Mouse (Mus musculus) CH12.LX (cell line): ENCODE data around the gene Vhl. TPM values are rescaled to one million over a fixed set of nuclear protein-coding genes. Genes with fewer than 3 reads are reported as not detected.

Experiments used
- DNase-seq: peaks from one replicate; pipeline ENCODE4 v3.0.0-alpha.2; 2013; ENCODE audit errors: extremely low read depth
- H3K27ac ChIP-seq: 2 replicates; pipeline ENCODE4 v1.5.1; 2012; ENCODE audit warnings: low read depth, mild to moderate bottlenecking, control low read depth, moderate library complexity; ENCODE audit not compliant: insufficient read depth
- H3K27me3 ChIP-seq: replicated peaks from 2 replicates; pipeline ENCODE3; 2012; ENCODE audit warnings: inconsistent platforms
- H3K36me3 ChIP-seq, 2 experiments: replicated peaks in 1 of 2; 2 replicates each; pipeline versions ENCODE3 to v1.6.1; 2012; ENCODE audit warnings: inconsistent platforms in 1 of 2, low read length in 1 of 2, mild to moderate bottlenecking in 1 of 2, mixed read lengths in 1 of 2, moderate library complexity in 1 of 2; ENCODE audit not compliant: control insufficient read depth in 1 of 2, insufficient read depth in 1 of 2
- H3K4me1 ChIP-seq, 2 experiments: 2 replicates each; pipeline ENCODE4 v1.6.1; 2012; ENCODE audit warnings: inconsistent platforms in 1 of 2, moderate library complexity in 1 of 2; ENCODE audit not compliant: insufficient read depth in 2 of 2, control insufficient read depth in 1 of 2
- H3K4me2 ChIP-seq: 2 replicates; pipeline ENCODE4 v1.6.1; 2012; ENCODE audit warnings: low read depth, mild to moderate bottlenecking, control low read depth; ENCODE audit not compliant: poor library complexity, insufficient read depth, severe bottlenecking
- H3K4me3 ChIP-seq, 3 experiments: fragments of 150-350 bp in 1 of 3; sonication (generic) in 1 of 3; replicated peaks in 1 of 3; 2 replicates each; pipeline versions ENCODE3 to v1.5.1; 2011 to 2012; ENCODE audit warnings: low read depth in 2 of 3, low read length in 2 of 3, mild to moderate bottlenecking in 2 of 3, moderate library complexity in 2 of 3, control low read depth in 1 of 3, improper control_type of control experiment in 1 of 3, inconsistent platforms in 1 of 3, mixed read lengths in 1 of 3; ENCODE audit not compliant: poor library complexity in 1 of 3
- H3K79me2 ChIP-seq: replicated peaks from 2 replicates; pipeline ENCODE4 v1.6.1; 2012; ENCODE audit warnings: mild to moderate bottlenecking, moderate library complexity; ENCODE audit not compliant: control insufficient read depth, poor library complexity, insufficient read depth, severe bottlenecking; ENCODE audit errors: extremely low read depth
- H3K9ac ChIP-seq: 2 replicates; pipeline ENCODE4 v1.6.1; 2012; ENCODE audit warnings: low read depth, mild to moderate bottlenecking, control low read depth, moderate library complexity; ENCODE audit not compliant: insufficient read depth
- H3K9me3 ChIP-seq: replicated peaks from 2 replicates; pipeline ENCODE3; 2012; ENCODE audit warnings: low read length, inconsistent platforms, mixed read lengths
- BHLHE40 ChIP-seq: IDR thresholded peaks from 2 replicates; pipeline ENCODE4 v1.6.1; 2011; ENCODE audit warnings: mild to moderate bottlenecking, low read depth, low read length, improper control_type of control experiment
- CHD1 ChIP-seq: IDR thresholded peaks from 2 replicates; pipeline ENCODE4 v1.6.1; 2012; ENCODE audit warnings: low read depth, low read length, improper control_type of control experiment, inconsistent platforms
- CHD2 ChIP-seq: IDR thresholded peaks from 2 replicates; pipeline ENCODE4 v1.6.1; 2011; ENCODE audit warnings: low read length, improper control_type of control experiment
- CTCF ChIP-seq, 2 experiments: IDR thresholded peaks in 1 of 2; conservative IDR thresholded peaks in 1 of 2; 2 replicates each; pipeline ENCODE4 v1.5.1; 2011 to 2012; ENCODE audit warnings: low read depth in 2 of 2, low read length in 2 of 2, improper control_type of control experiment in 1 of 2, inconsistent platforms in 1 of 2, mild to moderate bottlenecking in 1 of 2, moderate library complexity in 1 of 2
- E2F4 ChIP-seq: IDR thresholded peaks from 2 replicates; pipeline ENCODE4 v1.6.1; 2011; ENCODE audit warnings: low read depth, low read length, improper control_type of control experiment; ENCODE audit not compliant: insufficient replicate concordance
- ELF1 ChIP-seq: IDR thresholded peaks from 2 replicates; pipeline ENCODE4 v1.6.1; 2014; ENCODE audit warnings: low read depth, mild to moderate bottlenecking, inconsistent platforms, low read length, improper control_type of control experiment
- EP300 ChIP-seq: IDR thresholded peaks from 2 replicates; pipeline ENCODE4 v1.6.1; 2011; ENCODE audit warnings: low read length, improper control_type of control experiment
- ETS1 ChIP-seq: conservative IDR thresholded peaks from 2 replicates; pipeline ENCODE4 v1.6.1; 2012; ENCODE audit warnings: low read depth, mild to moderate bottlenecking, inconsistent platforms, low read length, improper control_type of control experiment, moderate library complexity
- GABPA ChIP-seq: IDR thresholded peaks from 2 replicates; pipeline ENCODE4 v1.6.1; 2012; ENCODE audit warnings: low read depth, low read length, improper control_type of control experiment, inconsistent platforms; ENCODE audit not compliant: insufficient replicate concordance
- HCFC1 ChIP-seq: IDR thresholded peaks from 2 replicates; pipeline ENCODE4 v1.6.1; 2012; ENCODE audit warnings: low read depth, mild to moderate bottlenecking, inconsistent platforms, low read length, improper control_type of control experiment
- IRF4 ChIP-seq: IDR thresholded peaks from 2 replicates; pipeline ENCODE4 v1.6.1; 2014; ENCODE audit warnings: low read depth, mild to moderate bottlenecking, inconsistent platforms, low read length, improper control_type of control experiment
- JUN ChIP-seq: IDR thresholded peaks from 2 replicates; pipeline ENCODE4 v1.6.1; 2011; ENCODE audit warnings: low read depth, mild to moderate bottlenecking, low read length, improper control_type of control experiment, moderate library complexity; ENCODE audit not compliant: insufficient read depth
- JUND ChIP-seq: conservative IDR thresholded peaks from 2 replicates; pipeline ENCODE4 v1.6.1; 2011; ENCODE audit warnings: low read depth, low read length, improper control_type of control experiment
- KAT2A ChIP-seq: IDR thresholded peaks from 2 replicates; pipeline ENCODE4 v1.6.1; 2012; ENCODE audit warnings: low read length, improper control_type of control experiment, inconsistent platforms; ENCODE audit not compliant: insufficient replicate concordance
- MAFK ChIP-seq: IDR thresholded peaks from 2 replicates; pipeline ENCODE4 v1.6.1; 2011; ENCODE audit warnings: low read length, improper control_type of control experiment; ENCODE audit not compliant: insufficient replicate concordance
- MAX ChIP-seq: IDR thresholded peaks from 2 replicates; pipeline ENCODE4 v1.6.1; 2011; ENCODE audit warnings: low read length, improper control_type of control experiment
- MAZ ChIP-seq: IDR thresholded peaks from 2 replicates; pipeline ENCODE4 v1.6.1; 2012; ENCODE audit warnings: low read depth, mild to moderate bottlenecking, inconsistent platforms, low read length, improper control_type of control experiment, moderate library complexity
- MEF2A ChIP-seq: IDR thresholded peaks from 2 replicates; pipeline ENCODE4 v1.6.1; 2014; ENCODE audit warnings: low read depth, mild to moderate bottlenecking, inconsistent platforms, low read length, improper control_type of control experiment, borderline replicate concordance
- MXI1 ChIP-seq: IDR thresholded peaks from 2 replicates; pipeline ENCODE4 v1.6.1; 2011; ENCODE audit warnings: mild to moderate bottlenecking, low read depth, low read length, improper control_type of control experiment
- MYC ChIP-seq: IDR thresholded peaks from 2 replicates; pipeline ENCODE4 v1.6.1; 2011; ENCODE audit warnings: low read depth, mild to moderate bottlenecking, improper control_type of control experiment, low read length
- NELFE ChIP-seq: IDR thresholded peaks from 2 replicates; pipeline ENCODE4 v1.6.1; 2011; ENCODE audit warnings: low read depth, low read length, improper control_type of control experiment
- NRF1 ChIP-seq: IDR thresholded peaks from 2 replicates; pipeline ENCODE4 v1.6.1; 2014; ENCODE audit warnings: low read depth, mild to moderate bottlenecking, inconsistent platforms, low read length, improper control_type of control experiment, moderate library complexity
- PAX5 ChIP-seq: IDR thresholded peaks from 2 replicates; pipeline ENCODE4 v1.6.1; 2012; ENCODE audit warnings: low read length, inconsistent platforms, mixed read lengths
- POLR2A ChIP-seq: IDR thresholded peaks from 2 replicates; pipeline ENCODE4 v1.6.1; 2011; ENCODE audit warnings: low read depth, mild to moderate bottlenecking, improper control_type of control experiment, low read length
- POLR2AphosphoS2 ChIP-seq: IDR thresholded peaks from 2 replicates; pipeline ENCODE4 v1.6.1; 2011; ENCODE audit warnings: low read depth, low read length, improper control_type of control experiment
- RAD21 ChIP-seq: IDR thresholded peaks from 2 replicates; pipeline ENCODE4 v1.6.1; 2011; ENCODE audit warnings: low read depth, mild to moderate bottlenecking, low read length, improper control_type of control experiment, moderate library complexity
- RCOR1 ChIP-seq: conservative IDR thresholded peaks from 2 replicates; pipeline ENCODE4 v1.6.1; 2012; ENCODE audit warnings: low read depth, mild to moderate bottlenecking, inconsistent platforms, low read length, improper control_type of control experiment
- SIN3A ChIP-seq: IDR thresholded peaks from 2 replicates; pipeline ENCODE4 v1.6.1; 2012; ENCODE audit warnings: low read length, improper control_type of control experiment, inconsistent platforms
- SMC3 ChIP-seq: IDR thresholded peaks from 2 replicates; pipeline ENCODE4 v1.6.1; 2011; ENCODE audit warnings: low read depth, low read length, improper control_type of control experiment
- TBP ChIP-seq: conservative IDR thresholded peaks from 2 replicates; pipeline ENCODE4 v1.6.1; 2011; ENCODE audit warnings: low read depth, low read length, improper control_type of control experiment
- TCF12 ChIP-seq: IDR thresholded peaks from 2 replicates; pipeline ENCODE4 v1.6.1; 2014; ENCODE audit warnings: low read depth, mild to moderate bottlenecking, inconsistent platforms, low read length, improper control_type of control experiment
- UBTF ChIP-seq: IDR thresholded peaks from 2 replicates; pipeline ENCODE4 v1.6.1; 2012; ENCODE audit warnings: low read depth, mild to moderate bottlenecking, inconsistent platforms, low read length, improper control_type of control experiment, moderate library complexity
- USF1 ChIP-seq: IDR thresholded peaks from 2 replicates; pipeline ENCODE4 v1.6.1; 2014; ENCODE audit warnings: low read depth, mild to moderate bottlenecking, inconsistent platforms, low read length, improper control_type of control experiment
- USF2 ChIP-seq: conservative IDR thresholded peaks from 2 replicates; pipeline ENCODE4 v1.6.1; 2011; ENCODE audit warnings: low read depth, low read length, improper control_type of control experiment
- ZC3H11A ChIP-seq: IDR thresholded peaks from 2 replicates; pipeline ENCODE4 v1.6.1; 2012; ENCODE audit warnings: low read depth, mild to moderate bottlenecking, inconsistent platforms, low read length, improper control_type of control experiment
- ZKSCAN1 ChIP-seq: IDR thresholded peaks from 2 replicates; pipeline ENCODE4 v1.6.1; 2012; ENCODE audit warnings: low read depth, inconsistent platforms, low read length, improper control_type of control experiment, borderline replicate concordance
- ZMIZ1 ChIP-seq: IDR thresholded peaks from 2 replicates; pipeline ENCODE4 v1.6.1; 2012; ENCODE audit warnings: low read depth, mild to moderate bottlenecking, inconsistent platforms, low read length, improper control_type of control experiment
- ZNF384 ChIP-seq: IDR thresholded peaks from 2 replicates; pipeline ENCODE4 v1.6.1; 2012; ENCODE audit warnings: low read depth, low read length, improper control_type of control experiment, inconsistent platforms
- dilution Hi-C: fragments of 300-500 bp; cut with MboI; formaldehyde crosslinking; loops from 2 replicates; pipeline ENCODE4 v1.14.3; 2020; ENCODE audit warnings: low sequenced_read_pairs; ENCODE audit not compliant: extremely low pct_unique_long_range_greater_than_20kb, extremely low pct_ligation_motif_present
- in situ Hi-C: fragments of 300-500 bp; cut with MboI; formaldehyde crosslinking; loops from 3 replicates; pipeline ENCODE4 v1.14.3; 2019; ENCODE audit warnings: low sequenced_read_pairs, low pct_ligation_motif_present, low pct_unique_long_range_greater_than_20kb, mixed read lengths
- polyA plus RNA-seq: library from polyadenylated mRNA; unstranded; fragments of >175 nt; gene quantifications from 2 replicates; pipeline ENCODE4 v1.2.1, GENCODE M21; 2012; ENCODE audit warnings: low read depth; ENCODE audit not compliant: insufficient read length
- total RNA-seq, 2 experiments: library from RNA; depleted of rRNA; stranded (reverse); fragments of 300-350 nt in 1 of 2; fragments of >200 nt in 1 of 2; gene quantifications; 2 replicates each; pipeline ENCODE4 v1.2.3; 2012 to 2014

Gene Vhl
- total and polyA plus RNA-seq, 3 experiments = 14.2 to 36.6 (median 23.1) TPM

DNA sequence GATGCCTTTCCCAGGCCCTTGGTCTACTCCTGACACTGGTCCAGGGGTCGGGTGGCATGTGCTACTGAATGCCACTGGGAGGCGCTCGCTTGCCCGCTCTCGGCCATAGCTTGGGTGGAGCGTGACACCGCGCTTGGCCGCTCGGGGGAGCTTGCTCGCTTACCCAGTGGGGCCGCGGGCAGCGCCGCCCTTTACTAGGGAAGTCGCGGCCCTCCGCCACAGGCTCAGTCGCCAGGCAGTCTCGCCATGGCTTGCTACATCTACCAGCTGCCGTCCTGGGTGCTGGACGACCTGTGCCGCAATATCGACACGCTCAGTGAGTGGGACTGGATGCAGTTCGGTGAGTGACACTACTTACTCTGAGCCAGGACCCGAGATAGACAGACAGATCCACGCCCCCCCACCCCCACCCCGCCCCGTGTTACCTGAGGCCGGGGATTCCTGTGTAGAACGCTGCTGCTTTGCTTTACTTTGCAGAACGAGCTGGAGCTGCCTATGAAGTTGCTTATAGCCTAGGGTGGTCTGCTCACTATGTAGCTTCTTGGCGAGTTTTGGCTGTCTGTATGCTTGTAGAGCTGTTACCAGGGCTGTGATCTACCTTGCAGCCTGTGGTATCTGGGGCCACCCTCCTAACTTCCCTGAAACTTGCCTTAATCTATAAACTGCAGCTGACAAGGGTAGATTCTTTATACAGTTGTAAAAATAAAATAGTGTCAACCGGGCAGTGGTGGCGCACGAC is 14.7 kb downstream of the Vhl start, which contains the start of gene Irak2:
Irak2 (plus strand) TSS at position 166 of the 739 bp plus-strand sequence.
- Histone ChIP-seq H3K27me3 (no peaks in the 10 kb centered on the region), H3K9me3 (no peaks in the 10 kb centered on the region), H3K4me3 (peak within 1 kb of the TSS; percentile 67 to 96 (median 75)), H3K79me2 (peaks cover 48% of the 10 kb centered on the region), H3K36me3 (peaks cover 0 to 15% of the 10 kb centered on the region in 2 experiments), H3K27ac (peak within 1 kb of the TSS; percentile 81), H3K9ac (peak within 1 kb of the TSS; percentile 58), H3K4me1 (peaks cover 9 to 35% of the 10 kb centered on the region in 2 experiments), H3K4me2 (peak within 1 kb of the TSS; percentile 97)
- dilution Hi-C loops = no loop called here
- peak; percentile 92 for DNase-seq
- in situ Hi-C loops = loop anchor here (5.0 kb wide), 1 partner anchor 39 kb away; no protein-coding TSS in a partner anchor
- TF ChIP-seq CHD2 (0 out of 2 replicates have a peak, but pooled peaks have one; percentile 44), ZC3H11A (peak; percentile 96), ETS1 (peak; percentile 30; the same call in 1 of the 2 replicates), EP300 (no peak), RAD21 (peak; percentile 97), TBP (0 out of 2 replicates have a peak, but pooled peaks have one; percentile 42), ZKSCAN1 (no peak), MXI1 (peak; percentile 90), CTCF (conservative IDR thresholded peaks at IDR 0.05 in 1 of 2, IDR thresholded peaks at IDR 0.05 in 1 of 2; ENCODE audit: low read depth in 2 of 2, low read length in 2 of 2) (peak; percentile 45 to 100; a peak in 3 of 4 replicates), GABPA (no peak), JUN (no peak), NELFE (peak; percentile 89), MYC (peak; percentile 68), ZNF384 (peak; percentile 48), USF2 (no peak; the same call in 1 of the 2 replicates), SMC3 (peak; percentile 100), MAFK (no peak), POLR2A (peak; percentile 83), MEF2A (peak; percentile 76; the same call in 1 of the 2 replicates), ELF1 (peak; percentile 72), CHD1 (peak; percentile 47; the same call in 1 of the 2 replicates), KAT2A (0 out of 2 replicates have a peak, but pooled peaks have one; percentile 21), POLR2AphosphoS2 (peak; percentile 53; the same call in 1 of the 2 replicates), NRF1 (no peak; the same call in 1 of the 2 replicates), IRF4 (peak; percentile 83), UBTF (peak; percentile 90), BHLHE40 (peak; percentile 58; the same call in 1 of the 2 replicates), E2F4 (no peak), RCOR1 (no peak; the same call in 1 of the 2 replicates), USF1 (peak; percentile 14; the same call in 1 of the 2 replicates), JUND (no peak), MAZ (peak; percentile 91), HCFC1 (peak; percentile 57; the same call in 1 of the 2 replicates), SIN3A (peak; percentile 93), MAX (peak; percentile 87), ZMIZ1 (peak; percentile 79), PAX5 (no peak), TCF12 (peak; percentile 92)
